In genomic region chr10:70683508-70683907, GRCm38 (mm10) we compare ENCODE assay signal across 29 mouse cellular contexts. TPM values are rescaled to one million over a fixed set of nuclear protein-coding genes. Genes with fewer than 3 reads are reported as not detected.
"Had no signal": no experiment of that assay in that cellular context is flagged by ENCODE, and none has a peak within 500 bp of the region (broad histone marks: within the 10 kb centered on the region; RNA-seq: fewer than 3 reads in every experiment).

No protein-coding gene starts in this region.

- H3K27me3 ChIP-seq: heart, embryonic 13.5 days; heart, embryonic 15.5 days; hindbrain, embryonic 12.5 days; kidney, embryonic 15.5 days; limb, embryonic 12.5 days; liver, embryonic 13.5 days had no signal

- H3K36me3 ChIP-seq: heart, embryonic 13.5 days; heart, embryonic 15.5 days; hindbrain, embryonic 12.5 days; kidney, embryonic 15.5 days; limb, embryonic 10.5 days; limb, embryonic 12.5 days; liver, embryonic 13.5 days had no signal

- H3K9me3 ChIP-seq: heart, embryonic 13.5 days; heart, embryonic 15.5 days; kidney, embryonic 15.5 days; limb, embryonic 10.5 days; limb, embryonic 12.5 days; liver, embryonic 13.5 days had no signal

- H3K9ac ChIP-seq: heart, embryonic 13.5 days; heart, embryonic 15.5 days; hindbrain, embryonic 12.5 days; hindbrain, embryonic 14.5 days; kidney, embryonic 15.5 days; limb, embryonic 12.5 days; liver, embryonic 13.5 days had no signal

- H3K4me1 ChIP-seq: liver, embryonic 13.5 days had no signal

- DNase-seq: gastrocnemius, postnatal 14 days; gastrocnemius, postnatal 36 days; heart, adult 18-20 months; heart, postnatal 14 days; heart, postnatal 36 days; kidney, adult 11 months; kidney, adult 2 months; kidney, adult 9 months; kidney, postnatal 14 days; kidney, postnatal 36 days; layer of hippocampus, adult 9-11 months; layer of hippocampus, postnatal 36 days; liver; liver, embryonic 13.5 days had no signal

- H3K27ac ChIP-seq: heart, embryonic 13.5 days; heart, embryonic 15.5 days; hindbrain, embryonic 12.5 days; hindbrain, embryonic 14.5 days; kidney, embryonic 15.5 days; kidney, postnatal 0 days; limb, embryonic 10.5 days; limb, embryonic 12.5 days; liver, embryonic 13.5 days had no signal

- H3K4me3 ChIP-seq: heart, embryonic 13.5 days; heart, embryonic 15.5 days; hindbrain, embryonic 12.5 days; kidney, embryonic 15.5 days; limb, embryonic 10.5 days; limb, embryonic 12.5 days; liver, embryonic 13.5 days had no signal

- ATAC-seq: hindbrain, embryonic 16.5 days; intestine, embryonic 16.5 days had no signal

- H3K4me2 ChIP-seq: heart, embryonic 11.5 days; heart, embryonic 13.5 days; heart, embryonic 15.5 days; hindbrain, embryonic 12.5 days; hindbrain, embryonic 14.5 days; kidney, embryonic 15.5 days; limb, embryonic 12.5 days; liver, embryonic 11.5 days; liver, embryonic 13.5 days had no signal

RNA-seq across cellular contexts. Expression of gene Phyhipl, which starts 27.7 kb away (rescaled TPM):
- total RNA-seq: gastrocnemius, adult 18-20 months; gastrocnemius, adult 8-10 months; gastrocnemius, postnatal 36 days; heart, adult 18-20 months; heart, postnatal 14 days; heart, postnatal 36 days; hematopoietic stem cell, adult 5-6 weeks had no signal
